Mouse (Mus musculus): ENCODE results near the gene Dguok. TPM values are rescaled to one million over a fixed set of nuclear protein-coding genes. Genes with fewer than 3 reads are reported as not detected.

The Dguok gene
- total RNA-seq, 2 experiments from 2014 or later = 24.5 to 30.2 TPM

GRCm38 (mm10) chr6:83456984-83457810, 49.6 kb downstream of the Dguok start:
- no peak for DNase-seq (ENCODE audit: low spot score in 2 of 2)

DNA sequence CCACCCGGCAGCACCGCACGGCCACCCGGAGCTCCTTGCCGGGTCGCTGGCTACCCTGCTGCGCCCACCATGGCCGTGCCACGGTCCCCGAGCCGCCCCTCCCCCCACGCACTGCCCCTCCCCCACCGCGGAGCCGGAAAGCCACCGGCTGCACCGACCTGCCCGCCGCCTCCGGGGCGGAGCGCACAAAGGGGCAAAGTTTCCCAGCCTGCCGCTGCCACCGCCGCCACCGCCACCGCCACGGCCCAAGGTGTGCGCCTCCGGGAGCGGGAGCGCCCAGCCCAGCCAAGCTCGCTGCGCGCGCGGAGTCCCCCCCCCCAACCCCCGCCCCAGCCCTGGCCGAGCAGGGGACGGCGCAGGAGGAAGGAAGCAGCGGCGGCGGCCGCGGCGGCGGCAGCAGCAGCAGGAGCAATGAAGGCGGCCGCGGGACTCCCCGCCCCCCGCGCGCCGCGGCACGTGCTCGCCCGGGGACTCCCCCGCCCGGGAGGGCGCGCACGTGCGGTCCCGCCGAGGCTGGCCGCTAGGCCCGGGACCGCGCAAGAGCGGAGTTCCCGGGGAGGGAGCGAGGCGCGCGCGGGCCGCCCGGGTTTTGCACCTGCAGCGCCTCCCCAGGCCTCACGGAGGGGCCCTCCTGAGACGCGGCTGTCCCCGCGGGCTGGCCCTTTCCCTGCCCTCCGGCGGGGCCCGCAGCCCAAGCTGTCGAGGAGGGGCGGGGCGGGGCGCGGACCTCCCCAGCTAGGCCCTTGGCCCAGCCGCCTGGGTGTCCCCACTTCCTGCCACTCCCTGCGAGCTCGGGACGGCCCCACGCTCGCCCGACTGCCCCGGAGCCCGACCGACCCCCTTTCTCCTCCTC, 50.4 kb downstream of the Dguok start:
- peak; percentile 66 to 79 for DNase-seq (ENCODE audit: low spot score in 2 of 2)

DNA sequence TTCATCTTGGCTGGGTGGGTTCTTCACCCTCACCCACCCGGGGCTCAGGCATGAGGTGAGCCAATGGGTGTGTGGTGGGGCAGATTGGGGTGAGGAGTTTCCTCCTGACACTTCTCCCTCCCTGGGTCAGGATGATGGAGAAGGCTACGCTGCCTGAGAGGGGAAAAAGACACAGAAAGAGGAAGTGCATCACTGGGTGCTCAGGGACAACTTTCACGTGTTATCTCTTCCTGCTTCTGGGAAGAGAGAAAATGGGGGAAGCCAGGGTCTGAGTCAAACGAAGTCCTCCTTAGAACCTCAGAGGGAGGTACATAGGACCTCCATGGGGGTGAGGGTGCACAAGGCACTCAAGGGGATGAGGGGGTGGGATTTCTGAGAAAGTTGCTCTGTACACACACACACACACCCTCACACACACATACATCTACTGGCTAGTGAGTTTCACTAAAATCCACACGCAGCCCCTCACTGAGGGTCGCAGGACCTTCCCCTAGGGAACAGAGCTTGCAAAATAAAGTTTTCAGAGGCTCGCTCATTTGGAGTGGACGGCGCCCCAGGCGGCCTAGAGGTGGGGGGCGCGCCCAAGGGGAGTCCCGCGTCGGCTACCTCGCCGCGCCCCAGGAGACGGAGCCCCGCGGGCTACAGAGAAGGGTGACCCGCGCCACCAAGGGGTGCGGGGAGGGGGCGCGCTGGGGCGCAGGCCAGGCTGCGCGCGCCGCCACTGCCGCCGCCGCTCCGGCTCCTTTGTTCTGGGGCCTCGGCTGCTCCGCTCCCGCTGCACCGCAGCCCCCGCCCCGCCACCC, 51.2 kb downstream of the Dguok start:
- DNase-seq (ENCODE audit: low spot score in 2 of 2) = peak in 1 of 2 experiments; percentile 37

- DNase-seq (ENCODE audit: low spot score in 2 of 2) = no peak
These were observed 53.1 kb downstream of the Dguok start for GRCm38 (mm10) chr6:83453706-83454105.

DNA sequence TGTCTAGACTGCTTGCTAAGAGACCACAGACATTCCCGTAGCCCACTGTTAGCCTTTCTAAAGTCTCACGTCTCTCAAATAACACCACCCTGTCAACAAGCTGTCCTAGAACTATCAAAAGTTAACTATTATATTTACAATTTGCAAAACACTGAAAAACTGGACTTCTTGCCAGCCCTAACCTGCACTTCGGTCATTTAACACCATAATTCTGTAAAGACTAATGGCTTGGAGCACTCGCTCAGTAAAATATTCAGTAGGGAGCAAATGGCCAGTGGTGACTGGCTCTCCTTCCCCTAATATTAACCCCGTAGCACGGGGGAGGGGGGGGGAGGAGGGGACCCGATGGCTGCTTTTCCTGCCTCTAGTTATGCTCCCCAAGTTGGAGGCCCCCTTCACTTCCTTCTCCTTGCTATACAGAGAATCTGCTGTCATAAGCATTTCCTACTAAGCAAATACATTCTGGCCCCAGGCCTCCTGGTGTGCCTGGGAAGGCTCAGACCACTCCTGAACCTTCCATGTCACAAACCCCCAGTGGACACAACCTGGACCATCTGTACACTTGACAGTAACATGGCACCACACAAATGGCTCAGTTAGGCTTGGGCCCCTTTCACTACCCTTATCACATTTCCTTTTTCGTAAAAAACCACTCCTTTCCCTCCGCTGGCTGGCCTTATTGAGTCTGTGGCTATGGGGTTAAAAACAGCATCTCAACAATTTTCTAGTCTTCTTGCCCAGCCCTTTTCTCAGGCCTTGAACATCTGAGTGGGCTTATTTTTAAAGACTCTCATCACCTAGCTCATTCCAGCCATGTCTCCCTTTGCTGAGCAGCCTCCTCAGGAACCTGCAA, 56.1 kb downstream of the Dguok start:
- no peak for DNase-seq (ENCODE audit: low spot score in 2 of 2)

- no peak for DNase-seq (ENCODE audit: low spot score in 2 of 2)
These were observed 57.3 kb downstream of the Dguok start for GRCm38 (mm10) chr6:83449440-83449839.

GRCm38 (mm10) chr6:83448911-83449310, 57.9 kb downstream of the Dguok start:
- no peak for DNase-seq (ENCODE audit: low spot score in 2 of 2)

GRCm38 (mm10) chr6:83447031-83447430, 59.7 kb downstream of the Dguok start:
- DNase-seq (ENCODE audit: low spot score in 2 of 2) = no peak

DNA sequence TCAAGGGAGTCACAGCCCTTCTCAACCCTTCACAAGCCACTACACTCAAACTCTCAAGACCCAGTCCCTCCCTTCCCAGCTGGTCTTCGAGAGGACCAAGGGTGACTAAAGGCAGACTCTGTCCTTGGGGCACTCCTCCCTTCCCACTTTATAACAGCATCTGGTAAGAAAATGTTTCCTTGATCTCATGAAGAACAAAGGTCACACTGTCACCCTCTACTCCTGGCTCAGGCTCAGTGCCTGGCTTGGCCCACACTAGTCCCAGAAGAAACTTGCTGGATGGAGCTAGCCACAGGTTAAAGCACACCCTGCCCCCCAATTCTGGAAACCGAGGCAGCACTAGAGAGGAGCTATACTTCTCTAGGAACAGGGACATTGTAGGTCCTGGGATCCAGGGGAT, 61.0 kb downstream of the Dguok start:
- no peak for DNase-seq (ENCODE audit: low spot score in 2 of 2)

GRCm38 (mm10) chr6:83443441-83444340, 63.1 kb downstream of the Dguok start:
- DNase-seq (ENCODE audit: low spot score in 2 of 2) = peak; percentile 43 to 68

DNA sequence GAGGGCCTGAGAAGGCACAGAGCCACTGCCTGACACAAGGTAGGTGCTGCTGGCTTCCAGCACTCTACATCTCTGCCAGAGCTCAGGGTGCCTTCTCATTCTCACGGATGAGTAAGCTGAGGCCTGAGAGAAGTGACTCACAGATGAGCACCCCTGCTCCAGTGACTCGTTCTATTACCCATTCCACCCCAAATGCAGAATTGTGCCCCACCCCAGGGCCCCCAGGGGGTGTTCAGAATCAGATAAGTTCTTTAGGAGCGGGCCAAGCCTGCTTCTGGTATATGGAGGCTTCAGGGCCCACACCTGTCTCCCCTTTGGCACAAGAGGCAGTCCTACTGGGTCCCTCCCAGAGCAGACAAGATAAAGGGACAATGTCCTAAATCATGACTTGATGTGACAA, 64.1 kb downstream of the Dguok start:
- no peak for DNase-seq (ENCODE audit: low spot score in 2 of 2)

DNA sequence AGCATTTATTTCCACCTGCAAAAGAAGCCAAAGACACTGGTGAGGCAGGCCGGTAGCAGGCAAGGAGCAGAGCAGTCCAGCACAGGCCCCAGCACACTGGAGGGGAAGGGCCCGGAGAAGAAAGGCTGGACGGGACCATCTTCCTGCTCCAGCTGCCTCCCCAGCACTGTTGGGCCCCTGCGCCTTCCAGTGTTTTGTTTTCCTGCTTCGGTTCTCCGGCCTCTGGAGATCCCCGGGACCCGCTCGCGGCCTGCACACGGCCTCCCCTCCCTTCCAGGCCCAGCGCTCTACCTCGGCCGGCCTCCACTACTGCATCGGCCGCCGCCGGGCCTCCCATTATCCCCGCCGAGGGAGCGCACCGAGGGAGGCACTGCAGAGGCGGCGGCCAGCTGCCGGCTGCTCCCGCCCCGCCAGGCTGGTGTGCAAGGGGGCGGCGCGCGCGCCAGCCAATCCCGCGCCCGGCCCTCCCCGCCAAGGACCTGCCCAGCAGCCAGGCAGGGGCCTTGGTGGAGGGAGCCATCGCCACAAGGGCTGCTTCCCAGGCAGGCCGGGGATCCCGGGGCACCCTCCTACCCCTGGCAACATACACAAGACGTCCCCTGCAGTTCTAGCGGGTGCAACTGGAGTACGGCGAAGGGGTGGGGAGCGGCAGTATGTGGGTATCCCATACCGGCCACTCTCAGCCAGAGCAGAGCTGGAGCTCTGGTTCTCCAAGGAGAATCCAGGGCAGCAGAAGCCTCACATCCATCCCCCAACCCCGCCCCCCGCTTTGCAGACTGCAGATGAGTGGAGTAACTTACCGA, 65.3 kb downstream of the Dguok start:
- peak; percentile 86 to 92 for DNase-seq (ENCODE audit: low spot score in 2 of 2)

GRCm38 (mm10) chr6:83440510-83441258, 66.1 kb downstream of the Dguok start:
- peak; percentile 42 to 76 for DNase-seq (ENCODE audit: low spot score in 2 of 2)

DNA sequence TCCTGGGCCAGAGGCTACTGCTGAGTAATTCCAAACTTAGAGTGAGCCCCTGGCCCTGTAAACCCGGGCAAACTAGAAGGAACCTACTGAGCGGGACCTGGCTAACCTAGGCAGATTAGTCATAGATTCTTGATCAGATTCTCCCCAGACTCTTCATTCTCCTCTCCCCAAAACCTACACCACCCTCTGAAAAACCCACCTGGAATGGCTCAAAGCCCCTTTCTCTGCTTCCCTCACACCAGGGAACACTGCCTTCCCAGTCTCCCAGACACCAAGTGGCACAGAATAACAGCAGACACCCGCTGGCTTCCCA, 66.6 kb downstream of the Dguok start:
- DNase-seq (ENCODE audit: low spot score in 2 of 2) = no peak

DNA sequence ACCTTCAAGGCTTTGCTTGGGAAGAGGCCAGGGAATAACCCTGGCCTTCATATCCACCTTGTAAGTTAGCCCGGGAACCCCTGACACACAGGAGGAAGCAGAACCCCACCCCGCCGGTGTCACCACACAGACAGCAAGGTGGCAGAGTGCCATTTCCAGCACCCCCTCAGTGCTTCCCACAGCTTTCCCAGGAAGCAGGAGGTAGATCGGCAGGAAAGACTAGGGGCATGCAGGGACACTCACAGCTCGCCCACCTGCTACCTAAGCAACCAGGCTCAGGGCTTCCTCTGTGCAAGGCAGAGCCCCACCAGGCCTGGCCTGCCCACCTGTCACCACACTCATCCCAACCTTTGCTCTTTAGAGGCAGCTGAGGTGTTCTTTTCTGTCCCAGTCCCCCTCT, 67.0 kb downstream of the Dguok start:
- no peak for DNase-seq (ENCODE audit: low spot score in 2 of 2)

- no peak for DNase-seq (ENCODE audit: low spot score in 2 of 2)
These were observed 67.5 kb downstream of the Dguok start for GRCm38 (mm10) chr6:83439119-83439767.

DNA sequence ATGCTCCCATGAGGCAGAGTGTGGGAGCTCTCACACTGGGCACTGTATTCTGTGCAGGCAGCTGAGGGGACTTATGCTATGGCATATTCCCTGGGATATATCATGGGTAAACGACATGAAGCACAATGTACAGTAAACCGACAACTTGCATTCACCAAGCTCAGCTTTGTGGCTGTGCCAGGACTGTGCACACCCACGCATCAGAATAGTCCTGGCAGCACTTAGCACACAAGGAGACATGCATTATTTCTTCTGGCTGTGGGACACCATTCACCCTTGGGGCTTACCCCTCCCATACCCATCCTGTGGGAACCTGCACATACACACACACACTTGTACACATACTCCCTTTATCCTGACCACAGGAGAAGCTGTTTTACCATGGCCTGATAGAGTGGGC, 68.2 kb downstream of the Dguok start:
- DNase-seq (ENCODE audit: low spot score in 2 of 2) = no peak

DNA sequence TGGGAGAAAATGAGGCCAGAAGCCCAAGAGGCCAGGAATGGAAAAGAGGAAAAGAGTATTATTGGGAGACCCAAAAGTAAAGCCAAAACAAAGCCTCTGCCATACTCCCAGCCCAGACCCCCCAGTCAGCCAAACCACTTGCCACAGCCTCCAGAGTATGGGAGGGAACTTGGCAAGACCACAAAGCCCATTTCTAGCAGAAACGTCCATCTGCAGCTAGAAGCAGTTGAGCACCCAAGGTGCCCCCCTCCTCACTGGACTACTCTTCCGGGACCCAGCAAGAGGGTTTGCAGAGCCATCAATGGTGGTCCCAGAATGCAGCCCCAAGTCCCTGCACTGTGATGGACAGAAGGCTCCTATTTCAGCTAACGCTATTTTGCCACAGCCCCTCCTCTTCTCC, 69.0 kb downstream of the Dguok start:
- no peak for DNase-seq (ENCODE audit: low spot score in 2 of 2)
